Mouse (Mus musculus) lung, embryonic 16.5 days (tissue): ENCODE data around the gene Pdia4. TPM values are rescaled to one million over a fixed set of nuclear protein-coding genes. Genes with fewer than 3 reads are reported as not detected.

ENCODE experiments used
- ATAC-seq: fragments of 200-750 bp; cut with Nextera tagmentation; 2 replicates; pipeline ENCODE4 v1.8.0; 2017; ENCODE audit warnings: low read depth, mild to moderate bottlenecking, moderate library complexity
- H3K27ac ChIP-seq: fragments of 300-500 bp; sonication (generic); 2 replicates; pipeline ENCODE4 v1.5.1; 2014; ENCODE audit warnings: mild to moderate bottlenecking, control low read depth, low read length
- H3K27me3 ChIP-seq: fragments of 300-500 bp; sonication (generic); 2 replicates; pipeline ENCODE4 v1.6.1; 2014; ENCODE audit warnings: low read depth, low read length, mixed read lengths; ENCODE audit not compliant: control insufficient read depth, insufficient read depth
- H3K36me3 ChIP-seq: fragments of 300-500 bp; sonication (generic); 2 replicates; pipeline ENCODE4 v1.6.1; 2014; ENCODE audit warnings: low read length; ENCODE audit not compliant: control insufficient read depth, insufficient read depth
- H3K4me1 ChIP-seq: fragments of 300-500 bp; sonication (generic); replicated peaks from 2 replicates; pipeline ENCODE4 v1.6.1; 2014; ENCODE audit warnings: low read length, mixed read lengths; ENCODE audit not compliant: control insufficient read depth, insufficient read depth
- H3K4me2 ChIP-seq: fragments of 300-500 bp; sonication (generic); 2 replicates; pipeline ENCODE4 v1.6.1; 2014; ENCODE audit warnings: low read depth, low read length, control low read depth
- H3K4me3 ChIP-seq: fragments of 300-500 bp; sonication (generic); 2 replicates; pipeline ENCODE4 v1.5.1; 2014; ENCODE audit warnings: mild to moderate bottlenecking, low read length, control low read depth
- H3K9ac ChIP-seq: fragments of 300-500 bp; sonication (generic); 2 replicates; pipeline ENCODE4 v1.6.1; 2014; ENCODE audit warnings: low read length, control low read depth
- H3K9me3 ChIP-seq: fragments of 300-500 bp; sonication (generic); 2 replicates; pipeline ENCODE4 v1.6.1; 2016; ENCODE audit warnings: low read length; ENCODE audit not compliant: control insufficient read depth
- WGBS: fragments of 180-500 bp; shearing (Covaris S2); extraction: QIAGEN DNeasy Blood & Tissue Kit; methylation state at CpG from one replicate; pipeline ENCODE4 v1.1.7; 2014; 5-methylcytosine and 5-hydroxymethylcytosine counted together
- polyA plus RNA-seq: library from polyadenylated mRNA; unstranded; fragments of >200 nt; fragmentation: Nextera tagmentation; extraction: Ambion mirVana; gene quantifications from 2 replicates; pipeline ENCODE4 v1.2.1, GENCODE M21; 2015

Pdia4 gene
- polyA plus RNA-seq, 1 experiment from 2014 or later: 362 TPM

GRCm38 (mm10) chr6:47799079-47799478, 14.2 kb downstream of the Pdia4 start:
- WGBS: 31% methylated on average over 6 of the region's 6 CpGs
- Histone ChIP-seq H3K4me1 (no peaks in the 10 kb centered on the region), H3K36me3 (peaks cover 79% of the 10 kb centered on the region), H3K27ac (no peak overlapping the region), H3K9ac (no peak overlapping the region), H3K27me3 (no peaks in the 10 kb centered on the region), H3K9me3 (no peaks in the 10 kb centered on the region), H3K4me2 (no peak overlapping the region), H3K4me3 (no peak overlapping the region)
- ATAC-seq: peak; percentile 71; the same call in 1 of the 2 replicates

- Histone ChIP-seq H3K9me3 (no peaks in the 10 kb centered on the region), H3K27me3 (no peaks in the 10 kb centered on the region), H3K4me1 (no peaks in the 10 kb centered on the region), H3K36me3 (peaks cover 40% of the 10 kb centered on the region), H3K27ac (no peak overlapping the region), H3K4me3 (no peak overlapping the region), H3K4me2 (no peak overlapping the region), H3K9ac (no peak overlapping the region)
- ATAC-seq: no peak
- 64% methylated on average over 10 of the region's 10 CpGs for whole genome bisulfite sequencing
Observed at GRCm38 (mm10) chr6:47794106-47794830, 19.0 kb downstream of the Pdia4 start.

DNA sequence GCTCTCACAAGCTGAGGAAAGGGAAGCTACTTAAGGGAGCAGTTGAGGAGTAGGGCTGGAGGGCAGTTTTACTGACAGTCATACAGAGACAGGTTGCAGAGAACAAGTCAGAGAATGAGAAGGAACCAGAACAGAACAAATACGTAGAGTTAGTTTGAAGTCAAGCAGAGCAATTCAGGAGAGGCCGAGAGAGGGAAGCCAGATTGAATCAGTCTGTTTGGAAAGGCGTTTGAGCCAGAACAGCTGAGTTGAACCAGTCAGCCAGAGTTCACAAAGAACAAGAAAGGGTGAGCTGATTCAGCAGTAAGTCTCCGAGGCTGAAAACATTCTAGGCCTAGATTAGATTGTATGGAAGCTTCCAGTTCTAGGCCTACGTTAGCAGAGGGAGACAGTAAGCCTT, 19.9 kb downstream of the Pdia4 start:
- Histone ChIP-seq H3K9ac (no peak overlapping the region), H3K27me3 (no peaks in the 10 kb centered on the region), H3K4me2 (no peak overlapping the region), H3K4me1 (peaks cover 5% of the 10 kb centered on the region; the same call in 1 of the 2 replicates), H3K9me3 (no peaks in the 10 kb centered on the region), H3K36me3 (peaks cover 34% of the 10 kb centered on the region), H3K27ac (no peak overlapping the region), H3K4me3 (no peak overlapping the region)
- 52% methylated on average over 5 of the region's 5 CpGs for WGBS
- ATAC-seq: no peak

DNA sequence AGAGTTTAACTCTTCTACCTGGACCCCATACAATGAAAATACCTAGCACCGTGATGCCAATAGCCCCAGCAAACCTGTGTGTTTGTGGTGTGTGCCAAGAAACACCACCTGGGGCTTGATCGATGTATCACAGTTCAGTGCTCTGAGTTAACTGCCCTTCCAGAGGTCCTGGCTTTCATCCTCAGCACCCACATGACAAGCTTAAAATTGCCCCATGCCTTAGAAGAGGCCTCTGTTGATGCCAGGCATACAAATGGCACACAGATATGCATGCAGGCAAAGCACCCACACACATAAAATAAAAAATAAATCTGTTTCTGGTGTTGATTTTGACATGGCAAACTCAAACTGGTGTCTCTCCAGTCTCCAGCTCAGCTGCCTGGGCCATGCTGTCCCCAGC, 20.7 kb downstream of the Pdia4 start:
- no peaks in the 10 kb centered on the region for H3K9me3 ChIP-seq
- H3K27me3 ChIP-seq: no peaks in the 10 kb centered on the region
- peaks cover 5% of the 10 kb centered on the region; the same call in 1 of the 2 replicates for H3K4me1 ChIP-seq
- H3K36me3 ChIP-seq: peaks cover 30% of the 10 kb centered on the region
- H3K4me2 ChIP-seq: no peak overlapping the region
- H3K27ac ChIP-seq: no peak overlapping the region
- WGBS: 89% methylated on average over 2 of the region's 2 CpGs
- H3K4me3 ChIP-seq: no peak overlapping the region
- ATAC-seq: no peak
- no peak overlapping the region for H3K9ac ChIP-seq

- no peak overlapping the region for H3K4me2 ChIP-seq
- no peaks in the 10 kb centered on the region for H3K9me3 ChIP-seq
- no peaks in the 10 kb centered on the region for H3K27me3 ChIP-seq
- H3K4me3 ChIP-seq: no peak overlapping the region
- 37% methylated on average over 2 of the region's 2 CpGs for WGBS
- no peak for ATAC-seq
- H3K36me3 ChIP-seq: peaks cover 14% of the 10 kb centered on the region
- H3K9ac ChIP-seq: no peak overlapping the region
- H3K4me1 ChIP-seq: peaks cover 5% of the 10 kb centered on the region; the same call in 1 of the 2 replicates
- no peak overlapping the region for H3K27ac ChIP-seq
Observed at GRCm38 (mm10) chr6:47790745-47791144, 22.5 kb downstream of the Pdia4 start.

GRCm38 (mm10) chr6:47788821-47789220, 24.4 kb downstream of the Pdia4 start:
- H3K9me3 ChIP-seq: no peaks in the 10 kb centered on the region
- peak overlapping the region; percentile 93 for H3K27ac ChIP-seq
- peak overlapping the region; percentile 55 for H3K4me2 ChIP-seq
- 17% methylated on average over 3 of the region's 3 CpGs for WGBS
- H3K27me3 ChIP-seq: no peaks in the 10 kb centered on the region
- peak overlapping the region; percentile 75 for H3K9ac ChIP-seq
- peaks cover 5% of the 10 kb centered on the region; the same call in 1 of the 2 replicates for H3K4me1 ChIP-seq
- no peaks in the 10 kb centered on the region for H3K36me3 ChIP-seq
- peak overlapping the region; percentile 57 for H3K4me3 ChIP-seq
- ATAC-seq: 0 out of 2 replicates have a peak, but pooled peaks have one; percentile 8

GRCm38 (mm10) chr6:47787941-47788736, 25.1 kb downstream of the Pdia4 start:
- Histone ChIP-seq H3K27ac (peak overlapping the region; percentile 93), H3K4me1 (peaks cover 5% of the 10 kb centered on the region; the same call in 1 of the 2 replicates), H3K4me3 (peak overlapping the region; percentile 57), H3K36me3 (no peaks in the 10 kb centered on the region), H3K4me2 (peak overlapping the region; percentile 55), H3K27me3 (no peaks in the 10 kb centered on the region), H3K9me3 (no peaks in the 10 kb centered on the region), H3K9ac (peak overlapping the region; percentile 75)
- WGBS: under 1% methylated on average over 18 of the region's 18 CpGs
- ATAC-seq: peak; percentile 94

DNA sequence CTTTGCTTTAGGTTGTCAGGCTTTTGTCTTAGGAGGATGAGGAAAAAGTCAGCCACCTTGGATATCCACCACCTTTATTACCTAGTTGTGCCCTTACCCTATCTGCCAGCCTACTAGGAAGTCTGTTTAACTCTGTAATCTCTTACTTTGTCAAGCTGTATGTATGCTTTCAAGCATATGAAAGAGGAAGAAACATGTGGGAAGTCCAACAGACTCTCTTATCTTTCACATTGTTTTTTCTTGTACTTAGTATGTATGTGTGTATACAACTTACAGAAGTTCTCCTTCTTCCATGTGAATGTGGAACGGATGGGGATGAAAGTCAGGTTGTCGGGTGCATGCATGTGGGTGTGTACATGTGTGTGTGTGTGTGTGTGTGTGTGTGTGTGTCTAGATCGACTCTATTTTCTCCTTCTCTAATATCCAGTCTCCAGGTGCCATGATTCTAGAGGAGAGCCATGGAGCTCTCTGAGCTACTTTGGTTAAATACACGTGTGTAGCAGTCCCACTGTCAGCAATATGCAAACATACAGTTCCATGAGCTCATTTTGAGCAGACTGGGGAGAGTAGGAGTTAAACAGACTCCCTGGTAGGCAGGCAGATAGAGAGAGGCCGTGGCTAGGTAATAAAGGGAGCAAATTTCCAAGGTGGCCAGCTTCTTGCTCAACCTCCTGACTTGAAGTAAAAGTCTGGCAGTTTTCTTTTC, 28.4 kb downstream of the Pdia4 start:
- no peak for ATAC-seq
- no peak overlapping the region for H3K9ac ChIP-seq
- H3K4me1 ChIP-seq: peaks cover 5% of the 10 kb centered on the region; the same call in 1 of the 2 replicates
- H3K27ac ChIP-seq: no peak overlapping the region
- no peaks in the 10 kb centered on the region for H3K36me3 ChIP-seq
- H3K4me3 ChIP-seq: no peak overlapping the region
- WGBS: 69% methylated on average over 5 of the region's 5 CpGs
- no peaks in the 10 kb centered on the region for H3K27me3 ChIP-seq
- no peaks in the 10 kb centered on the region for H3K9me3 ChIP-seq
- H3K4me2 ChIP-seq: no peak overlapping the region
